Mouse (Mus musculus): ENCODE measurements around the gene Olfr330. TPM values are rescaled to one million over a fixed set of nuclear protein-coding genes. Genes with fewer than 3 reads are reported as not detected.

Gene Olfr330
- polyA plus RNA-seq, 1 experiment: not detected

DNA sequence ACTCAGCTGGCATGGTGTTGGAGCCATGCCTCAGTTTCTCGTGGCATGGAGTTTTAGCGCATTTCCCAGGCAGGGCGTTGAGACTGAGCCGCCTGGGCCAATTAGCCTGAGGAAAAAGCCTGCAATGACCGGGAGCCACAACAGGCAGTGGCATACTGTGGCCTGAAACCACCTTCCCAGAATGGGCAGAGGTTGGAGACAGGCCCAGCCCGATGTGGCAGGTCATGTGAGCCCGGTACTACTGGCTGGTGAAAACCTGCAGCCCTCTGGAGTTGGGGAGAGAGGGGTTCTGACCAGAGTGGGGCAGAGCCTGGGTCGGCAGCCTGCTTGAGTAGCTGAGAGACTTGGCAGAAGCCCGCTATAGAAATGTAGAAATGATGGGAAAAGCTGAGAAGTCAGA is 35.9 kb downstream of the Olfr330 start:
- H3K4me3 ChIP-seq (ENCODE audit: insufficient read depth, low read length): no peak overlapping the region
- no peaks in the 10 kb centered on the region for H3K4me1 ChIP-seq (ENCODE audit: control insufficient read depth, insufficient read depth, low read length)
- no peak overlapping the region for H3K27ac ChIP-seq (ENCODE audit: insufficient read depth, low read depth, low read length)
- no peak for TF ChIP-seq POLR2A (IDR thresholded peaks at IDR 0.05; ENCODE audit: borderline replicate concordance, low read depth, low read length)
- TF ChIP-seq CTCF (IDR thresholded peaks at IDR 0.05; ENCODE audit: low read depth, low read length): no peak

DNA sequence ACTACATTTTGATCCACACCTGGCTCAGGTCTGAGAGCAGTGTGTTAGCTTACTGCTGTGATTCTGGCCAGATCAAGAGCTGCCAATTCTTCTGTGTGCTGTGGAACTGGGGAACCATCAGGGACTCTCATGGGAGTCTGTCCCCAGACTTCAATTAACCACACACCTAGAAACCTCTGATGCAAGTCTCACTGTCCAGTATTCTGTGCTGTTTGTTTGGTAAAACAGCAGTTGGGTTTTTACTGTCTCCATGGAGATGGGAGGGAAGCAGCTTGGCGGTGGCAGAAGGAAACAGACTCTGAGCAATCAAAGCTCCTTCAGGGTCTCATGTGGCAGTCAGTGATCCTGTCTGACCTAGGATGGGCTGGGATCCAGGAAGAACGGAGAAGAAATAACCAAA is 42.2 kb downstream of the Olfr330 start, which contains the start of gene Olfr332:
Gene Olfr332, minus strand, starts transcription at position 101 of the 400 bp plus-strand sequence.
- Histone ChIP-seq H3K27ac (ENCODE audit: insufficient read depth, low read depth, low read length) (no peak within 1 kb of the TSS), H3K4me1 (ENCODE audit: control insufficient read depth, insufficient read depth, low read length) (no peaks in the 10 kb centered on the region), H3K4me3 (ENCODE audit: insufficient read depth, low read length) (no peak within 1 kb of the TSS)
- TF ChIP-seq POLR2A (IDR thresholded peaks at IDR 0.05; ENCODE audit: borderline replicate concordance, low read depth, low read length) (no peak), CTCF (IDR thresholded peaks at IDR 0.05; ENCODE audit: low read depth, low read length) (no peak)

Other genes starting within 250 kb of the Olfr330 start
- 12.1 and 13.5 TPM in 2 replicates for gene Zfp692, start 227.8 kb downstream of the Olfr330 start, polyA plus RNA-seq (2012; ENCODE audit: insufficient read depth, insufficient read length, missing spikeins)
- gene Zfp672, start 204.5 kb downstream of the Olfr330 start, polyA plus RNA-seq (2012; ENCODE audit: insufficient read depth, insufficient read length, missing spikeins): 14.2 TPM in 2 replicates
- gene Sh3bp5l, start 204.1 kb downstream of the Olfr330 start, polyA plus RNA-seq (2012; ENCODE audit: insufficient read depth, insufficient read length, missing spikeins): 17.3 and 19.2 TPM in 2 replicates
- not detected in 2 replicates for gene Lypd8, start 155.8 kb downstream of the Olfr330 start, polyA plus RNA-seq (2012; ENCODE audit: insufficient read depth, insufficient read length, missing spikeins)
- gene 1810065E05Rik, start 113.7 kb downstream of the Olfr330 start, polyA plus RNA-seq (2012; ENCODE audit: insufficient read depth, insufficient read length, missing spikeins): not detected in 2 replicates
- gene Gm12253, start 102.3 kb downstream of the Olfr330 start, polyA plus RNA-seq (2012; ENCODE audit: insufficient read depth, insufficient read length, missing spikeins): not detected in 2 replicates
- gene Lypd9, start 81.9 kb downstream of the Olfr330 start, polyA plus RNA-seq (2012; ENCODE audit: insufficient read depth, insufficient read length, missing spikeins): not detected in 2 replicates
- gene Olfr30, start 72.6 kb downstream of the Olfr330 start, polyA plus RNA-seq (2012; ENCODE audit: insufficient read depth, insufficient read length, missing spikeins): not detected in 2 replicates
- not detected in 2 replicates for gene Olfr332, start 42.3 kb downstream of the Olfr330 start, polyA plus RNA-seq (2012; ENCODE audit: insufficient read depth, insufficient read length, missing spikeins)
- not detected in 2 replicates for gene Olfr331, start 32.3 kb downstream of the Olfr330 start, polyA plus RNA-seq (2012; ENCODE audit: insufficient read depth, insufficient read length, missing spikeins)
- not detected in 2 replicates for gene Olfr329-ps, start 11.6 kb upstream of the Olfr330 start, polyA plus RNA-seq (2012; ENCODE audit: insufficient read depth, insufficient read length, missing spikeins)
- gene Olfr328, start 20.8 kb upstream of the Olfr330 start, polyA plus RNA-seq (2012; ENCODE audit: insufficient read depth, insufficient read length, missing spikeins): not detected in 2 replicates
- gene Olfr224, start 35.7 kb upstream of the Olfr330 start, polyA plus RNA-seq (2012; ENCODE audit: insufficient read depth, insufficient read length, missing spikeins): not detected in 2 replicates
- not detected in 2 replicates for gene Olfr325, start 42.9 kb upstream of the Olfr330 start, polyA plus RNA-seq (2012; ENCODE audit: insufficient read depth, insufficient read length, missing spikeins)
- gene Olfr324, start 60.3 kb upstream of the Olfr330 start, polyA plus RNA-seq (2012; ENCODE audit: insufficient read depth, insufficient read length, missing spikeins): not detected in 2 replicates
- not detected in 2 replicates for gene 2210407C18Rik, start 81.2 kb upstream of the Olfr330 start, polyA plus RNA-seq (2012; ENCODE audit: insufficient read depth, insufficient read length, missing spikeins)
- not detected in 2 replicates for gene Olfr323, start 95.7 kb upstream of the Olfr330 start, polyA plus RNA-seq (2012; ENCODE audit: insufficient read depth, insufficient read length, missing spikeins)
- gene Trim58, start 105.6 kb upstream of the Olfr330 start, polyA plus RNA-seq (2012; ENCODE audit: insufficient read depth, insufficient read length, missing spikeins): not detected in 2 replicates
- not detected in 2 replicates for gene Olfr322, start 123.9 kb upstream of the Olfr330 start, polyA plus RNA-seq (2012; ENCODE audit: insufficient read depth, insufficient read length, missing spikeins)
- not detected in 2 replicates for gene Olfr320, start 146.3 kb upstream of the Olfr330 start, polyA plus RNA-seq (2012; ENCODE audit: insufficient read depth, insufficient read length, missing spikeins)
- gene Olfr319, start 164.3 kb upstream of the Olfr330 start, polyA plus RNA-seq (2012; ENCODE audit: insufficient read depth, insufficient read length, missing spikeins): not detected in 2 replicates
- not detected in 2 replicates for gene Olfr318, start 189.2 kb upstream of the Olfr330 start, polyA plus RNA-seq (2012; ENCODE audit: insufficient read depth, insufficient read length, missing spikeins)
- gene Olfr317, start 204.4 kb upstream of the Olfr330 start, polyA plus RNA-seq (2012; ENCODE audit: insufficient read depth, insufficient read length, missing spikeins): not detected in 2 replicates
- gene Olfr316, start 217.9 kb upstream of the Olfr330 start, polyA plus RNA-seq (2012; ENCODE audit: insufficient read depth, insufficient read length, missing spikeins): not detected in 2 replicates
- not detected in 2 replicates for gene Olfr315, start 238.4 kb upstream of the Olfr330 start, polyA plus RNA-seq (2012; ENCODE audit: insufficient read depth, insufficient read length, missing spikeins)
- not detected in 2 replicates for gene Olfr314, start 248.1 kb upstream of the Olfr330 start, polyA plus RNA-seq (2012; ENCODE audit: insufficient read depth, insufficient read length, missing spikeins)